Mouse (Mus musculus) bone marrow, adult 2 months (tissue): Measurements from ENCODE around the gene Ddx59.

ENCODE experiments used
- CTCF ChIP-seq: fragments of 200-500 bp; IDR thresholded peaks from 2 replicates; pipeline ENCODE4 v1.5.1; 2011; ENCODE audit warnings: low read length, control low read depth; ENCODE audit not compliant: control insufficient read depth, insufficient read depth
- POLR2A ChIP-seq: fragments of 200-500 bp; IDR thresholded peaks from 2 replicates; pipeline ENCODE4 v1.6.1; 2011; ENCODE audit warnings: low read depth, mild to moderate bottlenecking, control low read depth, low read length, borderline replicate concordance; ENCODE audit not compliant: control insufficient read depth

DNA sequence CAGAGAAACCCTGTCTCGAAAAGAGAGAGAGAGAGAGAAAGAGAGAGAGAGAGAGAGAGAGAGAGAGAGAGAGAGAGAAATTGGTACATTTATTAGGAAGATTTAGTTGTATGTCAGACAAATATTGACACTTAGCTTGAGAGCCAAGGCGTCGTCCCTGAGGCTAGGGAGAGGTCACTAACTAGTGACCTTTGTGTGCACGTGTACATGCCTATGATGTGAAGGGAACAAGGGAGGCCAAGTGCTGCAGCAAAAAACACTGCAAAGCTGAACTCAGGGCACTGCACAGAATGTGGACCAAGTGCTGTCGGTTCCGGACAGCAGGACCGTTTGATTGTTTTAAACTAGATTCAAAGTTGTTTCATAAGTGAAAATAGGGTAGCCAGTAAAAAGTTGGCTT is 25.7 kb downstream of the Ddx59 start:
- TF ChIP-seq CTCF (no peak), POLR2A (no peak)
